Mouse (Mus musculus) intestine, embryonic 14.5 days (tissue): ENCODE results near the gene Srrm2. TPM values are rescaled to one million over a fixed set of nuclear protein-coding genes. Genes with fewer than 3 reads are reported as not detected.
A peak's percentile ranks its signal among the peaks of the same experiment; 100 is the strongest.

Experiments used
- ATAC-seq: fragments of 200-750 bp; cut with Nextera tagmentation; replicated peaks from 2 replicates; pipeline ENCODE4 v1.8.0; 2017; ENCODE audit warnings: low read depth, moderate number of reproducible peaks, moderate TSS enrichment, moderate library complexity; ENCODE audit not compliant: low FRiP score, low TSS enrichment
- DNase-seq: peaks from one replicate; pipeline ENCODE4 v3.0.0-alpha.2; 2018; ENCODE audit warnings: low spot score
- H3K27ac ChIP-seq: fragments of 300-500 bp; sonication (generic); 2 replicates; pipeline ENCODE4 v1.5.1; 2014; ENCODE audit warnings: low read depth, mild to moderate bottlenecking, control low read depth
- H3K27me3 ChIP-seq: fragments of 300-500 bp; sonication (generic); replicated peaks from 2 replicates; pipeline ENCODE4 v1.6.1; 2014; ENCODE audit warnings: low read length, control low read depth; ENCODE audit not compliant: control insufficient read depth, insufficient read depth
- H3K36me3 ChIP-seq: fragments of 300-500 bp; sonication (generic); 2 replicates; pipeline ENCODE4 v1.6.1; 2014; ENCODE audit warnings: low read length, control low read depth; ENCODE audit not compliant: control insufficient read depth, insufficient read depth
- H3K4me1 ChIP-seq: fragments of 300-500 bp; sonication (generic); replicated peaks from 2 replicates; pipeline ENCODE4 v1.6.1; 2014; ENCODE audit warnings: low read length, control low read depth, mixed read lengths; ENCODE audit not compliant: control insufficient read depth, insufficient read depth
- H3K4me2 ChIP-seq: fragments of 300-500 bp; sonication (generic); 2 replicates; pipeline ENCODE4 v1.6.1; 2014; ENCODE audit warnings: low read length
- H3K4me3 ChIP-seq: fragments of 300-500 bp; sonication (generic); 2 replicates; pipeline ENCODE4 v1.5.1; 2014; ENCODE audit warnings: low read depth, low read length, control low read depth, mixed read lengths
- H3K9ac ChIP-seq: fragments of 300-500 bp; sonication (generic); 2 replicates; pipeline ENCODE4 v1.6.1; 2014; ENCODE audit warnings: mild to moderate bottlenecking, low read length
- H3K9me3 ChIP-seq: fragments of 300-500 bp; sonication (generic); 2 replicates; pipeline ENCODE4 v1.6.1; 2016; ENCODE audit warnings: low read length, control low read depth; ENCODE audit not compliant: control insufficient read depth
- WGBS: fragments of 180-500 bp; shearing (Covaris S2); extraction: QIAGEN DNeasy Blood & Tissue Kit; methylation state at CpG from one replicate; pipeline ENCODE4 v1.1.7; 2014; 5-methylcytosine and 5-hydroxymethylcytosine counted together
- microRNA-seq: library from miRNA; unstranded; fragments of <30 nt; microRNA quantifications from one replicate; pipeline ENCODE4, GENCODE M21; 2016
- polyA plus RNA-seq: library from polyadenylated mRNA; unstranded; fragments of >200 nt; fragmentation: Nextera tagmentation; extraction: Ambion mirVana; gene quantifications from 2 replicates; pipeline ENCODE4 v1.2.1, GENCODE M21; 2014

Srrm2 gene
- polyA plus RNA-seq, 1 experiment from 2014 or later, result 452 TPM

DNA sequence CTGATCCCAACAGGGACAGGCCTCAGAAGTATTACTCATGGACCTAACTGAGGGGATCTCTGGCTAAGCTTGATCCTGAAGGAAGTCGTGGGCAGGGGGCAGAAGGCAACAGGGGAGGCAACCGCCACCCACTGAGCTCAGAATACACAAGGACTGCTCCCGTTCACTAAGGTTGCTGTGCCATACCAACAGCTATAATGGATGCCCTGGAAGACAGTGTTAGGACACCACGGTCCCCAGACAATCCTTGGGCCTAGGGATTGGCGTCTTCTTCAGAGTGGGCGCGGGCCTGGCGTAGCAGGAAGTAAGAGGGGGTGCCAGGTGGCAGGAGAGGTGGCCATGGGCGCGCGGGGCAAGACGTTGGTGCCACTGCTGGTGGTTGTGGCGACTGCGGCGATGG lies 77.4 kb downstream of the Srrm2 start, which contains the start of gene Prss21:
Gene Prss21, plus strand, starts transcription at position 301 of the 400 bp plus-strand sequence.
- Histone ChIP-seq H3K9ac (no peak within 1 kb of the TSS), H3K27ac (no peak within 1 kb of the TSS), H3K27me3 (no peaks in the 10 kb centered on the region), H3K4me2 (no peak within 1 kb of the TSS), H3K9me3 (no peaks in the 10 kb centered on the region), H3K4me3 (no peak within 1 kb of the TSS), H3K4me1 (0 out of 2 replicates have a peak, but pooled peaks cover 4% of the 10 kb centered on the region), H3K36me3 (no peaks in the 10 kb centered on the region)
- 84% methylated on average over 15 of the region's 15 CpGs for whole genome bisulfite sequencing
- ATAC-seq, result no peak
- DNase-seq, result no peak

DNA sequence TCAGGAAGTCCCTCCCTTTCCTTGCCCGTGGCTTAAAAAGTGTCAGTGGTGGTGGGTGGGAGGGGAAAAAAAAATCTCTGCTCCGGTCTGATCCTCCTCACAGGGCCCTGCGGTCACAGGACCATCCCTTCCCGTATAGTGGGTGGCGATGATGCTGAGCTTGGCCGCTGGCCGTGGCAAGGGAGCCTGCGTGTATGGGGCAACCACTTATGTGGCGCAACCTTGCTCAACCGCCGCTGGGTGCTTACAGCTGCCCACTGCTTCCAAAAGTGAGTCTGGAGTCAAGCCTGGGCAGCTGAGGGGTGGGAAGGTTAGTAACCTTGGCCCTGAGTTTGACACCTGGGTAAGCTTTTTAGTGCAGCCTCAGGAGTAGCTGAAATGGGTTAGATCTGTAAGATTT lies 78.2 kb downstream of the Srrm2 start:
- DNase-seq, result no peak
- Histone ChIP-seq H3K4me2 (no peak overlapping the region), H3K9ac (no peak overlapping the region), H3K27me3 (no peaks in the 10 kb centered on the region), H3K27ac (no peak overlapping the region), H3K4me1 (0 out of 2 replicates have a peak, but pooled peaks cover 4% of the 10 kb centered on the region), H3K4me3 (no peak overlapping the region), H3K36me3 (no peaks in the 10 kb centered on the region), H3K9me3 (no peaks in the 10 kb centered on the region)
- ATAC-seq, result no peak
- WGBS, result 84% methylated on average over 11 of the region's 11 CpGs

Small RNA genes within 50 kb of the gene (microRNA-seq; reads per million reads assigned to microRNA genes)
- gene Mir5125, result 1.3 reads per million, percentile 13 among the genes with 10 or more reads in this experiment

Other genes with a start within 250 kb of the Srrm2 start
- 19.1 and 19.7 TPM in 2 replicates for gene Zfp213, start 226.3 kb upstream of the Srrm2 start, polyA plus RNA-seq
- gene Zfp13, start 191.0 kb upstream of the Srrm2 start, polyA plus RNA-seq, result 12.3 and 14.8 TPM in 2 replicates
- gene Zscan10, start 189.7 kb upstream of the Srrm2 start, polyA plus RNA-seq, result 0.14 TPM in 1 of 2 replicates, not detected in the other
- 0.51 and 0.67 TPM in 2 replicates for gene Mmp25, start 145.3 kb upstream of the Srrm2 start, polyA plus RNA-seq
- 1.5 and 2.1 TPM in 2 replicates for gene Bicdl2, start 130.0 kb upstream of the Srrm2 start, polyA plus RNA-seq
- 83.3 and 84.8 TPM in 2 replicates for gene Hcfc1r1, start 116.9 kb upstream of the Srrm2 start, polyA plus RNA-seq
- 45.8 and 50.2 TPM in 2 replicates for gene Thoc6, start 116.7 kb upstream of the Srrm2 start, polyA plus RNA-seq
- gene Tnfrsf12a, start 113.1 kb upstream of the Srrm2 start, polyA plus RNA-seq, result 23.3 and 24.4 TPM in 2 replicates
- gene Cldn6, start 111.3 kb upstream of the Srrm2 start, polyA plus RNA-seq, result 88.4 and 97.9 TPM in 2 replicates
- gene Cldn9, start 106.5 kb upstream of the Srrm2 start, polyA plus RNA-seq, result 1.1 and 1.3 TPM in 2 replicates
- 0.04 TPM in 1 of 2 replicates, not detected in the other for gene 1520401A03Rik, start 67.7 kb upstream of the Srrm2 start, polyA plus RNA-seq
- 53.6 and 57.9 TPM in 2 replicates for gene Pkmyt1, start 64.2 kb upstream of the Srrm2 start, polyA plus RNA-seq
- 18.4 and 18.6 TPM in 2 replicates for gene Paqr4, start 49.7 kb upstream of the Srrm2 start, polyA plus RNA-seq
- 0.16 and 0.19 TPM in 2 replicates for gene Kremen2, start 44.7 kb upstream of the Srrm2 start, polyA plus RNA-seq
- 58.6 and 69.4 TPM in 2 replicates for gene Flywch1, start 18.9 kb upstream of the Srrm2 start, polyA plus RNA-seq
- 21.2 and 21.5 TPM in 2 replicates for gene Flywch2, start 4.5 kb upstream of the Srrm2 start, polyA plus RNA-seq
- 1,105 and 1,121 TPM in 2 replicates for gene Elob, start 38.6 kb downstream of the Srrm2 start, polyA plus RNA-seq
- gene Prss33, start 45.5 kb downstream of the Srrm2 start, polyA plus RNA-seq, result 0.26 TPM in 1 of 2 replicates, not detected in the other
- gene Prss32, start 53.3 kb downstream of the Srrm2 start, polyA plus RNA-seq, result 1.1 and 1.5 TPM in 2 replicates
- gene Prss41, start 53.6 kb downstream of the Srrm2 start, polyA plus RNA-seq, result 2.1 and 2.9 TPM in 2 replicates
- gene Prss21, start 77.5 kb downstream of the Srrm2 start, polyA plus RNA-seq, result not detected in 2 replicates
- gene Dcpp1, start 90.3 kb downstream of the Srrm2 start, polyA plus RNA-seq, result not detected in 2 replicates
- gene Dcpp2, start 90.3 kb downstream of the Srrm2 start, polyA plus RNA-seq, result not detected in 2 replicates
- not detected in 2 replicates for gene Dcpp3, start 126.9 kb downstream of the Srrm2 start, polyA plus RNA-seq
- not detected in 2 replicates for gene Sbp, start 151.1 kb downstream of the Srrm2 start, polyA plus RNA-seq
- not detected in 2 replicates for gene Sbpl, start 164.7 kb downstream of the Srrm2 start, polyA plus RNA-seq
- gene Prss30, start 190.0 kb downstream of the Srrm2 start, polyA plus RNA-seq, result 0.12 TPM in 1 of 2 replicates, not detected in the other
- gene Prss22, start 207.6 kb downstream of the Srrm2 start, polyA plus RNA-seq, result not detected in 2 replicates
- 0.28 and 0.43 TPM in 2 replicates for gene Prss27, start 247.6 kb downstream of the Srrm2 start, polyA plus RNA-seq